Mouse (Mus musculus): ENCODE measurements around the gene Rap2b. TPM values are rescaled to one million over a fixed set of nuclear protein-coding genes. Genes with fewer than 3 reads are reported as not detected.

The Rap2b gene
- polyA plus RNA-seq (2014; fragmentation: Illumina TruSeq; extraction: RNeasy Lipid Tissue Mini Kit (QIAGEN cat#74804); ENCODE audit: low read depth, low replicate concordance) = 5.9 TPM

GRCm38 (mm10) chr3:61361338-61361737 is at the start of gene Rap2b:
Gene Rap2b, plus strand, starts transcription at chr3:61361638.

GRCm38 (mm10) chr3:61365779-61366373 is 4.4 kb downstream of the Rap2b start, which contains the start of gene B430305J03Rik:
Gene B430305J03Rik, minus strand, starts transcription at chr3:61365951.

Other genes with a start within 250 kb of the Rap2b start
- gene B430305J03Rik, start 4.3 kb downstream of the Rap2b start, polyA plus RNA-seq (2014; fragmentation: Illumina TruSeq; extraction: RNeasy Lipid Tissue Mini Kit (QIAGEN cat#74804); ENCODE audit: low read depth, low replicate concordance) = not detected

Measured in sigmoid colon, adult 10 weeks (tissue).